Comparison of ENCODE assay signal across 14 mouse cellular contexts in the genomic region with DNA sequence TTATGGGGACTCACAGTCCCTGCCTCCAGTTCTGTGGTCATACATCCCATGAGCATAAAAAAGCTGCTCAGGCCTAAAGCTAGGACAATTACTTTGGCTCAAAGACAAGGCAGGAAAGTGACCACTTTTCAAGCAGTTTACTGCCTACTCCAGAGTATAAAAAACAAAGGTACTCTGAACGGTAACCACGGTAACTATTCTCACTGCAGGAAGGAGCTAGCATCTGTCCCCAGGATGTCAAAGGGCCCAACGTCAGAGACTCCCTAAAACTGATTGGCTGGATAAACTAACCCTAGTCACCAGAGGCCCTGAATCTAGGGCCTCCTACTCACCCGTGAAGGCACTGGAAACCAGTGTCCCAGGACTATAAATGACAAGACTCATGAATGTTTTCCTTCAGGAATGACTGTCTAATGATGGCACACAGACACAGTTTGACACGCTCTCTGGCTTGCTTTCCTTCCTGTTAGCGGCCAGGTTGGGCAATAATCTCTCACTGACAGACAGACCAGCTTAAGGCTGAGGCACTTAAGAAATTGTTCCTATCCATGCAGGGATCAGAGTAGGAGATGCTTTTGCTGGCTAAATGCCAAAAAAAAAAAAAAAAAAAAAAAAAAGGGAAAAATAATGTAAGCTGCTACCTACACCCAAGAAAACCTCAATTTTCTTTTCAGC. TPM values are rescaled to one million over a fixed set of nuclear protein-coding genes. Genes with fewer than 3 reads are reported as not detected.
A peak's percentile ranks its signal among the peaks of the same experiment; 100 is the strongest.
DNase-seq lines count a peak whose midpoint lies in the region; ATAC-seq and TF ChIP-seq lines count a peak whose summit lies in the region.
"Had no signal": no experiment of that assay in that cellular context is flagged by ENCODE, and none has a peak within 500 bp of the region (broad histone marks: within the 10 kb centered on the region; RNA-seq: fewer than 3 reads in every experiment).

No protein-coding gene starts in this region.

- 0 out of 2 replicates have a peak, but pooled peaks cover 4% of the 10 kb centered on the region for H3K4me1 ChIP-seq in hindbrain, postnatal 0 days (ENCODE audit: insufficient read depth, low read length)
- H3K4me1 ChIP-seq in hindbrain, embryonic 13.5 days (replicated peaks), result peaks cover 9% of the 10 kb centered on the region
- H3K4me1 ChIP-seq: stomach, embryonic 15.5 days had no signal

- no peak overlapping the region for H3K4me2 ChIP-seq in hindbrain, postnatal 0 days (ENCODE audit: low read depth, low read length)
- no peak overlapping the region for H3K4me2 ChIP-seq in hindbrain, embryonic 13.5 days
- H3K4me2 ChIP-seq: heart, embryonic 11.5 days; liver, embryonic 11.5 days; neural tube, embryonic 13.5 days; stomach, embryonic 15.5 days had no signal

- no peak overlapping the region for H3K9ac ChIP-seq in hindbrain, postnatal 0 days (replicated peaks; ENCODE audit: low read length)
- H3K9ac ChIP-seq in hindbrain, embryonic 13.5 days, result no peak overlapping the region
- H3K9ac ChIP-seq: neural tube, embryonic 13.5 days; stomach, embryonic 15.5 days had no signal

- TF ChIP-seq CTCF in hindbrain, postnatal 0 days (IDR thresholded peaks at IDR 0.05; ENCODE audit: low read depth), result no peak

- H3K9me3 ChIP-seq in hindbrain, postnatal 0 days (ENCODE audit: low read length), result no peaks in the 10 kb centered on the region
- H3K9me3 ChIP-seq in hindbrain, embryonic 13.5 days, result no peaks in the 10 kb centered on the region
- H3K9me3 ChIP-seq: megakaryocyte, embryonic 14.5 days; neural tube, embryonic 13.5 days; stomach, embryonic 15.5 days had no signal

- 39% methylated on average over 6 of the region's 6 CpGs for WGBS in hindbrain, postnatal 0 days
- WGBS in hindbrain, embryonic 13.5 days, result 57% methylated on average over 6 of the region's 6 CpGs

- ATAC-seq in hindbrain, postnatal 0 days, result 0 out of 2 replicates have a peak, but pooled peaks have one; percentile 24
- ATAC-seq in hindbrain, embryonic 13.5 days (ENCODE audit: low FRiP score), result no peak

- no peaks in the 10 kb centered on the region for H3K36me3 ChIP-seq in hindbrain, postnatal 0 days (ENCODE audit: insufficient read depth, low read length)
- no peaks in the 10 kb centered on the region for H3K36me3 ChIP-seq in hindbrain, embryonic 13.5 days
- H3K36me3 ChIP-seq: neural tube, embryonic 13.5 days had no signal

- peak; percentile 29 for DNase-seq in hindbrain, postnatal 0 days (ENCODE audit: low spot score)
- peak; percentile 29 for DNase-seq in NIH3T3 (ENCODE audit: low read depth)
- DNase-seq in fat pad, adult 2 months (ENCODE audit: extremely low read depth, low read depth, low spot score), result peak; percentile 73
- DNase-seq in mesoderm, embryonic 11.5 days (ENCODE audit: low read depth, low spot score), result peak; percentile 28
- DNase-seq in thymus, postnatal 14 days, result no peak
- no peak for DNase-seq in heart, adult 9 months (ENCODE audit: low spot score in 2 of 2)
- DNase-seq: cerebellum, adult 9-10 months; kidney, postnatal 4 days had no signal

- H3K27me3 ChIP-seq in hindbrain, postnatal 0 days (ENCODE audit: insufficient read depth, low read length), result no peaks in the 10 kb centered on the region
- no peaks in the 10 kb centered on the region for H3K27me3 ChIP-seq in hindbrain, embryonic 13.5 days
- H3K27me3 ChIP-seq: megakaryocyte, embryonic 14.5 days; neural tube, embryonic 13.5 days; stomach, embryonic 15.5 days had no signal

- H3K4me3 ChIP-seq in hindbrain, postnatal 0 days (ENCODE audit: low read length), result no peak overlapping the region
- no peak overlapping the region for H3K4me3 ChIP-seq in hindbrain, embryonic 13.5 days
- H3K4me3 ChIP-seq: megakaryocyte, embryonic 14.5 days; neural tube, embryonic 13.5 days; stomach, embryonic 15.5 days had no signal

- no peak overlapping the region for H3K27ac ChIP-seq in hindbrain, postnatal 0 days
- no peak overlapping the region for H3K27ac ChIP-seq in hindbrain, embryonic 13.5 days
- H3K27ac ChIP-seq: neural tube, embryonic 13.5 days; stomach, embryonic 15.5 days had no signal

RNA-seq across cellular contexts. Expression of gene Shq1, which starts 57.2 kb away (rescaled TPM):
- total RNA-seq in hindbrain, postnatal 0 days (2014; rRNA removed), result 4.1 and 8.1 TPM in 2 replicates
- polyA plus RNA-seq in hindbrain, postnatal 0 days (2015; fragmentation: Nextera tagmentation; extraction: Ambion mirVana), result 4.3 and 5.1 TPM in 2 replicates
- polyA plus RNA-seq in hindbrain, embryonic 13.5 days (2015; fragmentation: Nextera tagmentation; extraction: Ambion mirVana), result 10.7 and 10.9 TPM in 2 replicates

Comparison
In these comparisons a context has a peak if more than half of its experiments do, and no peak if none do; other contexts are left out.
1. DNase-seq: peak in hindbrain, postnatal 0 days (single experiment), NIH3T3 (single experiment), fat pad, adult 2 months (single experiment) and mesoderm, embryonic 11.5 days (single experiment); none in thymus, postnatal 14 days (single experiment) and heart, adult 9 months (0 of 2).